8 mouse cellular contexts compared by ENCODE assay signal in the genomic region with DNA sequence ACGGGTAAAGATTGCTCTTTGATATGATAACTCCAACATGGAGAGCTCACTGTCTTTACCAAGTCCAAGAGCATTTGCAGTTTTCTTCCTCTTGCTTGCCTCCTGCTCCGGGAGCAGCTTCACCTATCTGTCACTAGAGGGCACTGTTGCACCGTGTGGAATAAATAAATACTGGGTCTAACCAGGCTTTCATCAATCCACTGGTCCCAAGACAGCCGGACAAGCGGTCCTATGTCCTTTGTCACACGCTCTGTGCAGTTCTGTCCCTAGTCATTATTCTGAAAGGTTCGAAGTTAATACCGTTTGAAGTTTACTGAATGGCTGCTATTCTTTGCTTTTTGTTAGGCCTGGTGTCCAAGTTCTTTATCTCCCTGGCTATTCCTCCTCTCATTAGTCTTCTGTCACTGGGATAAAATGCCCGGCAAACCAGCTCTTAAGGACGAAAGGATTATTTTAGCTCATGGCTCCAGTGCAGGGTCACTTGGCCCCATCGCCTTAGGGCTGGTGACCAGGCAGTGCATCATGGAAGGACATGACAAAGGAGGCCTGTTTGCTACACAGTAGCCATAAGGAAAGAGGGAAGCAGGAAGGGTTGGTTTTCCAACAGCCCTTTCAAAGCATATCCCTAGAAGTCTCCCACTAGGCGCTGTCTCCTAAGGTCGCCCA. TPM values are rescaled to one million over a fixed set of nuclear protein-coding genes. Genes with fewer than 3 reads are reported as not detected.
DNase-seq lines count a peak whose midpoint lies in the region; ATAC-seq and TF ChIP-seq lines count a peak whose summit lies in the region.

No protein-coding gene starts in this region.

- WGBS in forebrain, embryonic 11.5 days = 16% methylated on average over 13 of the region's 13 CpGs
- 31% methylated on average over 13 of the region's 13 CpGs for WGBS in lung, adult 2 months
- 19% methylated on average over 13 of the region's 13 CpGs for WGBS in neural tube, embryonic 15.5 days

- peak; percentile 91 for TF ChIP-seq CTCF in lung, adult 2 months (IDR thresholded peaks at IDR 0.05; ENCODE audit: insufficient read depth, low read length)

- H3K27me3 ChIP-seq in forebrain, embryonic 11.5 days (ENCODE audit: control insufficient read depth, insufficient read depth, low read length) = no peaks in the 10 kb centered on the region
- H3K27me3 ChIP-seq in neural tube, embryonic 15.5 days (replicated peaks) = peaks cover 27% of the 10 kb centered on the region

- intact Hi-C loops in heart, postnatal 14 days (cut with DNase I) = loop anchor here (5.0 to 10.0 kb wide), 4 partner anchors 142 to 762 kb away; no protein-coding TSS in a partner anchor

- no peaks in the 10 kb centered on the region for H3K9me3 ChIP-seq in forebrain, embryonic 11.5 days (ENCODE audit: control insufficient read depth, low read length)
- no peaks in the 10 kb centered on the region for H3K9me3 ChIP-seq in neural tube, embryonic 15.5 days (replicated peaks)

- no peak overlapping the region for H3K27ac ChIP-seq in forebrain, embryonic 11.5 days (ENCODE audit: low read depth, low read length)
- no peak overlapping the region for H3K27ac ChIP-seq in neural tube, embryonic 15.5 days (replicated peaks)

- no peak overlapping the region for H3K4me3 ChIP-seq in forebrain, embryonic 11.5 days (ENCODE audit: low read depth, low read length)
- H3K4me3 ChIP-seq in lung, adult 2 months (replicated peaks; ENCODE audit: extremely low read depth, low read depth, low read length) = no peak overlapping the region
- H3K4me3 ChIP-seq in neural tube, embryonic 15.5 days (replicated peaks) = no peak overlapping the region

- ATAC-seq in forebrain, embryonic 11.5 days (replicated peaks; ENCODE audit: low FRiP score) = peak; percentile 75
- ATAC-seq in neural tube, embryonic 15.5 days (ENCODE audit: low FRiP score) = peak; percentile 79

- 0 out of 2 replicates have a peak overlapping the region, but pooled peaks have one; percentile 16 for H3K4me2 ChIP-seq in forebrain, embryonic 11.5 days (ENCODE audit: low read depth, low read length, severe bottlenecking)
- peak overlapping the region; percentile 34; the same call in 1 of the 2 replicates for H3K4me2 ChIP-seq in neural tube, embryonic 15.5 days

- no peak overlapping the region for H3K9ac ChIP-seq in forebrain, embryonic 11.5 days (ENCODE audit: low read length)
- H3K9ac ChIP-seq in neural tube, embryonic 15.5 days (replicated peaks) = no peak overlapping the region

- no peaks in the 10 kb centered on the region; the same call in 1 of the 2 replicates for H3K4me1 ChIP-seq in forebrain, embryonic 11.5 days (replicated peaks; ENCODE audit: control insufficient read depth, insufficient read depth, low read length)
- H3K4me1 ChIP-seq in lung, adult 2 months (ENCODE audit: control insufficient read depth, insufficient read depth, low read length) = no peaks in the 10 kb centered on the region
- peaks cover 8% of the 10 kb centered on the region for H3K4me1 ChIP-seq in neural tube, embryonic 15.5 days

- TF ChIP-seq POLR2A in lung, adult 2 months (IDR thresholded peaks at IDR 0.05; ENCODE audit: borderline replicate concordance, extremely low read depth, low read depth, low read length) = no peak

- H3K36me3 ChIP-seq in forebrain, embryonic 11.5 days (ENCODE audit: control insufficient read depth, insufficient read depth, low read length) = no peaks in the 10 kb centered on the region
- no peaks in the 10 kb centered on the region for H3K36me3 ChIP-seq in neural tube, embryonic 15.5 days

- DNase-seq in ES-CJ7 (ENCODE audit: low read depth, low spot score) = peak; percentile 77
- DNase-seq in brain, adult 2 months (ENCODE audit: low read depth, low spot score) = peak; percentile 83
- DNase-seq in forebrain, embryonic 11.5 days (ENCODE audit: low spot score) = peak; percentile 81
- peak; percentile 48 to 73 for DNase-seq in heart, postnatal 14 days
- peak; percentile 65 to 69 for DNase-seq in kidney, postnatal 25 days
- DNase-seq in lung, adult 2 months = peak; percentile 46
- peak; percentile 66 for DNase-seq in thymus, postnatal 0 days (ENCODE audit: low spot score)

RNA-seq across cellular contexts. Expression of gene Mcoln2, which starts 35.5 kb away (rescaled TPM):
- polyA plus RNA-seq in forebrain, embryonic 11.5 days (2014; fragmentation: Nextera tagmentation; extraction: Ambion mirVana) = 0.11 and 0.27 TPM in 2 replicates
- total RNA-seq in heart, postnatal 14 days (2021) = under 1 TPM; 0.12 to 0.29 TPM
- 0.61 and 0.89 TPM in 2 replicates for polyA plus RNA-seq in lung, adult 2 months (2012; rRNA removed)
- 0.37 and 2.3 TPM in 2 replicates for polyA plus RNA-seq in neural tube, embryonic 15.5 days (2015; fragmentation: Nextera tagmentation; extraction: Ambion mirVana)
- polyA plus RNA-seq in thymus, postnatal 0 days (2015; fragmentation: Nextera tagmentation; extraction: Ambion mirVana) = 11.1 and 12.5 TPM in 2 replicates

RNA-seq across cellular contexts. Expression of gene Lpar3, which starts 35.6 kb away (rescaled TPM):
- 0.17 and 0.24 TPM in 2 replicates for polyA plus RNA-seq in forebrain, embryonic 11.5 days (2014; fragmentation: Nextera tagmentation; extraction: Ambion mirVana)
- total RNA-seq in heart, postnatal 14 days (2021) = 1 to 10 TPM; 1.0 to 1.1 TPM
- polyA plus RNA-seq in lung, adult 2 months (2012; rRNA removed) = 17.8 and 25.7 TPM in 2 replicates
- 0.78 and 1.3 TPM in 2 replicates for polyA plus RNA-seq in neural tube, embryonic 15.5 days (2015; fragmentation: Nextera tagmentation; extraction: Ambion mirVana)
- polyA plus RNA-seq in thymus, postnatal 0 days (2015; fragmentation: Nextera tagmentation; extraction: Ambion mirVana) = 4.6 and 4.7 TPM in 2 replicates
